Mouse (Mus musculus) brain, embryonic 14.5 days (tissue): ENCODE data around the gene Pdcd6ip.

Experiments
- CTCF ChIP-seq: fragments of 200-500 bp; IDR thresholded peaks from 2 replicates; pipeline ENCODE4 v1.5.1; 2012; ENCODE audit warnings: inconsistent platforms, mild to moderate bottlenecking, moderate library complexity, borderline replicate concordance; ENCODE audit not compliant: insufficient read depth, insufficient read length; ENCODE audit errors: extremely low read depth
- POLR2A ChIP-seq: fragments of 200-500 bp; IDR thresholded peaks from 2 replicates; pipeline ENCODE4 v1.6.1; 2012; ENCODE audit warnings: mild to moderate bottlenecking, inconsistent platforms, borderline replicate concordance; ENCODE audit not compliant: poor library complexity, insufficient read depth, insufficient read length, severe bottlenecking; ENCODE audit errors: extremely low read depth

GRCm38 (mm10) chr9:113726991-113727680, 19.1 kb upstream of the Pdcd6ip start:
- TF ChIP-seq CTCF (no peak), POLR2A (no peak)
